Mouse (Mus musculus): ENCODE measurements around the gene Pigc.

The Pigc gene

DNA sequence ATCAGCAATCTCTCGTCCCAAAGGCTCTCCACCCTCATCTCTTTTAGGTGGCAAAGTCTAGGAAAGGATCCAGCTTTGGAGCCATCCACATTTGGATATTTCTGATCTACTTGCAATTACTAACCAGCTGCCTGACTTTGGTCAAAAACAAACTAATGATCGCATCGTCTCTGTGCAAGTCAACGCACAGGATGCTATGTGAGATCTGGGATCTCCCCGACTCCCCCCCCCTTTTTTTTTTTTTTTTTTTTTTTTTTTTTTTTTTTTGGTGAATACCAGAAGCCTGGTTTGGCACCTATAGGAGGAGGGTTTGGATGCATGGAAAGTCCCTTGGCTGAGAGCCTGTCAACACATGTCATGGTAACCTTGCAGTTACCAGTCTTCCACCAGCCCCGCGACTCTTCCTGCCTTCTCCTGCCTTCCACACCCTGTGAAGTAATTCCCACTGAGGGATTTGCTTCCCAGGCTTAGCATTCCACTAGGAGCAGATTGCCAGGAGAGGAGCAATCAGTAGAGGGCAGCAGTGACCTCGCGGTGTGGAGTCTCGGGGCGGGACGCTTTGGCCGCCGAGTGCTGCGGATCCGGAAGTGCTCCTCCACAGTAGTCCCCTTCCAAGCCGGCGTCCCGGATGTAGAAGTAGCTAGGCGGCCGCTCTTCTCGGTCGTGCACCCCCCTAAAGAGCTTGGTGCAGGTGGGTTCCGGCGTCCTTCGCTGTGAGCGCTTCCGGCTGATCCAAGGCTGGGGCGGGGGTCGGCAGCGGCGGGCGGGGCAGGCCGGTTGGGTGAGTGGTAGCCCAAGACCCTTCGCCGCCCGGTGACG lies at the start of gene Pigc:
Gene Pigc, plus strand, starts transcription at position 598 of the 819 bp plus-strand sequence.
- in situ Hi-C loops (cut with MboI; ENCODE audit: unreplicated experiment in 2 of 2), result loop anchor here in 1 of 2 experiments (5.0 to 25.0 kb wide), 4 partner anchors 221 to 1581 kb away; no protein-coding TSS in a partner anchor

DNA sequence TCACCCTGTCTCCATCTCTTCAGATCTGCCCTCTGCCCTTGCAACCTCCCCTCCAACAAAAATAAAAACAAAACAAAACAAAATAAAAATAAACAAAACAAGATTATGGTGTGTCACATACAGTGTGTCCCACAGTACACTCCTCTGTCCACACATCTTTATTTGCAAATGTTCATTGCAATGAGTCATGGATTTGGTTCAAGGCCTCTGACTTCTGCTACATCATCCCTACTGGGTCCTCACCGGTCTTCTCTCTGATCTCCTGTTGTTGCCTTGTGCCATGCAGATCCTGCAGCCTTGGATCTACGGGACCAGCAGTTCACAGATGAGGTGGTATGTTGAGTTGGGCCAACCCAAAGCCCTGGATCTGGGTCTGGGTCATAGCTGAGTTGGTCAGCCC lies 49.4 kb upstream of the Pigc start:
- in situ Hi-C loops (cut with MboI; ENCODE audit: unreplicated experiment in 2 of 2), result no loop called here

DNA sequence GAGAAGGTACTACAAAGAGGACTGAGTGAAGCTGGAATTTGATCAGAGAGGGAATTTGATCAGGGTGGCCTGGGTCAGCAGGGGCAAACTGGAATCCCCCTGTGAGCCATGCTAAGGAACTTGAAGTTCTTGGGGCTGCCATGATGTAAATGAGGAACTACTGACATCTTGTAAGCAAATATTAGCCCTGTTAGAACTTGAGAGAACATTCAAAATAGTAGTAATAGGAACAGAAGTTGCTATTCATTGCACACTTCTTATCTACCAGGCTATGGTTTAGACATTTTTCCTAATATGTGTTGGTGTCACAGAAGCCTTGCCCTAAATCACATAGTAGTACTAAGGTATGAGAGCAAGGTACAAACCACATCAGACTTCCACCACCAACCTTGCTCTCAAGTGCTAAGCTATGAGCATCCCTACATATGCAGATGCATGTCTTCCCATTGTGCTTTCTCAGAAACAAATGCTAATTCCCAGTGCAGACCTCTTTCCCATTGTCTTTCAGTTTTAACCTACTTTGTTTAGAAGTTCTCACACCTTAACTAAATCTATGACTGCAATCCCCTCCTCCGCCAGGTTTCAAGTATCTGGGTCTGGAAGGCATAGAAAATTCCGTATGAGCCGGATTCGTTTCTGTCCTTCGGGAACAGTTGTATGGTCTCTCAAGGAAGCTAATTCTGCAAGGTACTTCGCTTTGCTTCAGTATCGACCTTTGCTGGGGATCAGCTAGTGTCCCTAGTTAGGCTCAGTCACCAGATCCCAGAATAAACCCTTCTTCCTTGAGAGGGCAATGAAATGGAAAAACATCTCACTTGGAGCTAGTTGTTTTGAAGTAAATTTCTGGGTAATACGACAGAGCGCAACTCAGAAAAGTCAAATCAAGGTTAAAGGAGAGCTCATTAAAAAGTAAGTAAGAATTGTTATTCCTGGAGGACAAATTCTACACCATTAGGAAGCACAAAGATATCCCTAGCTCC lies 48.2 kb upstream of the Pigc start:
- in situ Hi-C loops (cut with MboI; ENCODE audit: unreplicated experiment in 2 of 2), result no loop called here

DNA sequence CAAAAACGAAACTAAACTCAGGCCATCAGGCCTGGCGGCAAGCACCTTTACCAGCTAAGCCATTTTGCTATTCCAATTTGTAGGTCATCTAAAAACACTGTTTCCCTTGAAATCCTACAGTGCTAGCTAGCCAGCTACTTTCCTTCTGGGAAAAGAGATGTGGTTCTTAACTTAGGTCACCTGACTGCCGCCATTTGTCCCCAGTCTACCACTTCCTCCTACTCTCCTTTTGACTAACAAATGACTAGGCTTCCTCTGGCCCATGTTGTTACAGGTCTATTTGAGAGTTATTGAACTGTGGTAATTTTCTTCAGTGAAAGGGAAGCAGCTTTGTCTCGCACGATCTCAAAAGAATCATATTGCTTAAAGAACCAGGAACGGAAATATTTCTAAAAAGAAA lies 47.1 kb upstream of the Pigc start:
- in situ Hi-C loops (cut with MboI; ENCODE audit: unreplicated experiment in 2 of 2), result no loop called here

DNA sequence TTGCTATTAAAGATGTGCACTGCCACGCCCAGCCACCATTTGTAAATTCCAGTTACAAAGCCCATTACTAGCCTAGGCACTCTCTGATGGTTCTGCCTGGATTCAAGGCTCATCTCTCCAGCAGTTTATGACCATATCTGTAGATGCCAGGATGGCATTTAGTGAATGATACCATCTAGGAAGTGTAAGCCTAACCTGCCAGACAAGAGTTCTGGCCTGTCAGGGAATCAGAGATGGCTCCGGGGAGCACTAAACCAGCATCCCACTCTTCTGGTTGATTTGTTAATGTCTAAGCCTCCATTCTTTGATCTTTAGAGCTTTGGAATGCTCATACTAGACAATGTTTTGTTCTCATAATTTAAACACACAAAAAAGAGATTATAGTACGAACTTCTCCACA lies 44.7 kb upstream of the Pigc start:
- in situ Hi-C loops (cut with MboI; ENCODE audit: unreplicated experiment in 2 of 2), result no loop called here

DNA sequence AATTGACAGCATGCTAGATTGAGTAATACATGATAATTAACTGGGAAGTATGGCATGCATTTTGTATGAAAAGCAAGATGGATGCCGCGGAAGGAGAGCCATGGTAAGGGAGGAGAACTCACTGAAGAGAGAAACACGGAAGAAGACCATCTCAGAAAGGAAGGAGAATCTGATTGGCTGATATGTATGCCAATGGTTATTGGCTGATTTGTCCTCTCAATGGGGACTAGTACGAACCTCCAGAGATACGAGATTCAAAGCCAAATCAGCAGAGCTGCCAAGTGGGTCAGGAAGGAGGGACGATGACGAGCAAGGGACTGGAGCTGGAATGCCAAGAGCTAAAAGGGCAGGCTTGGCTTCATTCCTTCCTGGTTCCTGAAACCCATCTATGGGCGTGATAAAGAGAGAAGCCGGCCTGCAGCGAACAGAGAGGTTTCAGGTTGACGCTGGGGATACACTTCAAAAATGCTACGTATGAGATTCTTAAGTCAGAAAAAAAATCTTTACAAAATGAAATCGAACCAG lies 43.6 kb upstream of the Pigc start:
- in situ Hi-C loops (cut with MboI; ENCODE audit: unreplicated experiment in 2 of 2), result no loop called here

DNA sequence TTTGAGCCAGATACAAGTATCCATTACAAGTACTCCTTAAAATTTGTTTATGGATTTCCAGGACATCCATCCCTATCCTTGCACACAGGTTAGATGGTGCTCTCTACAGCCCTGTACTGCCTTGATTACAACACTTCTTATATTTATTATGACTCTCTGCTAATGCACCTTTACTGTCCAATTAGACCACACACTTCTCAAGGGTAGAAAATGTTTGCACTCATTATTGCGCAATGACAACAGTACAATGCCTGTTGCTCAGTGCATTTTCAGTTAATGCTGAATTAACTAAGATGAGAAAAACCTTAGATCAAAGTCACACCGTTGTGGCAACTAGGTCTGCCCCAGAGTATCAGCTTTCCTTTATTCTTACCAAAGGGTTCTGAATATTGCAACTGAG lies 41.0 kb upstream of the Pigc start:
- in situ Hi-C loops (cut with MboI; ENCODE audit: unreplicated experiment in 2 of 2), result no loop called here

DNA sequence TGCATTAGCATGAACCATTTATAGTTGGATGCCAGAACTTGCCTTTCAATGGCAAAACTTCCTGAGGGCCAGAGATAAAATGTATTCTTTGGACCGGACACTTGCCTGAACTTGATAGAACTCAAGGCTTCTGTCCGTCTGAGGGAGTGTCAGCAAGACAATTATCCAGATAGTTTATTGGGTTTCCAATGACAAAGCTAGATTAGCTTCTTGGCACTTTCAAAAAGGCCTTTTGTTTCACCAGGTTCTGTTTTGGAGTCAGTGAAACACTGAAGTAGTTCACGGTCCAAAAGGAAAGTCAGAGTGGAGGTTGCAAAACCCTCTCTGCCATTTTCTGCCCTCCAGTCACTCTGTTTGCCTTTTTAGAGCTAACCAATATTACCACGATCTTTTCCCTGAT lies 37.7 kb upstream of the Pigc start:
- in situ Hi-C loops (cut with MboI; ENCODE audit: unreplicated experiment in 2 of 2), result no loop called here

DNA sequence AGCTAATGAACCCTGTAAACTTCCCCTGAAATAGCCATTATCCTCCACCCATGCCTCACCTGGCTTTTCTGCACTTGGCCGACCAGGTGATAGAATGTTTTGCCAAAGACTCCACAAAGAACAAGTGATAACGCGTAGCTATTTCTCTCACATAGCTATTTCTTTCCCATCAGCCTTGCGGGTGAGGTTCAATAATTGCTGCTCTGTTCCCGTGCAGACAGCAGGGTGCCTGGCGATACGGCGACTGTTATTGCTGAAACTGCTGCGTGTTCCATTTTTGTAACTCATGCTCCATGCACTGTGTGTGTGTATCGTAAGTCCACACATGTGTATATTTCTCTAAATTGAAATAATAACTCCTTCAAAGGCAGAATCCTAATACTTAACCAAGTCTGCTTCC lies 37.2 kb upstream of the Pigc start:
- in situ Hi-C loops (cut with MboI; ENCODE audit: unreplicated experiment in 2 of 2), result no loop called here

DNA sequence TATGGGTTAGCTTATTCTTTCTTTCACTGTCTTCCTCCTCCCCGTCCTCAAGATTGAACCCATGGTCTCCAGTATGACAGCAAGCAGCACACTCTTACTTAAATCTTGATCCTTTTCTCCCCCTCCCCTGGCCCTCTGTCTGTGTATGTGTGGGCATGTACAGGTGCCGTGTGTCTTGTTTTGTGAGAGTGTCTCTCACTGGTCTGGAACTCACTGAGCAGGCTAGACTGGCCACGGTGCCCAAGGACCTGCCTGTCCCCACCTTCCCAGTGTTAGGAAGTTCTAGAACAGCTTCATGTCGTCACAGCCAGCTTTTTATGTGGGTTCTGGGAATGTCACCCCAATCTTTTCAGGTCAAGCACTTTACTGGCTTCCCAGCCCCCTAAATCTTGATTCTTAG lies 36.7 kb upstream of the Pigc start:
- in situ Hi-C loops (cut with MboI; ENCODE audit: unreplicated experiment in 2 of 2), result no loop called here

DNA sequence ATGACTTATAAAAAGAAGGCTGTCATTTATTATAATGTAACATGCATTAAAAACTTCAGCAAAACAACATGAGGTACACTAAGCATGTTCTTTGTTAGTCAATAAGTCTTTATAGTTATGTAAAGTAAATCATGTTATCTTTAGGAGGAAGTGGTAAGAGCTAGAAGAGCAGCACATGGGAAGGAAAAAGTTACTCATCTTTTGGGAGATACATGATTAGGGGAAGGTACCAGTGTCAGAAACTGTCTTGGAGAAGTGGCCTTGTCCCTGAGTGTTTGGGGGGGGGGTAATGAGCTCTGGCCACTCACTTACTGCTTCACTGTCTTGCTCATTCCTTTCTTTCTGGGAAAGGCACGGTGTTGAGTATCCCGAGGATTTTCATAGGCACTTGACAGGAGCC lies 26.9 kb upstream of the Pigc start:
- in situ Hi-C loops (cut with MboI; ENCODE audit: unreplicated experiment in 2 of 2), result no loop called here

DNA sequence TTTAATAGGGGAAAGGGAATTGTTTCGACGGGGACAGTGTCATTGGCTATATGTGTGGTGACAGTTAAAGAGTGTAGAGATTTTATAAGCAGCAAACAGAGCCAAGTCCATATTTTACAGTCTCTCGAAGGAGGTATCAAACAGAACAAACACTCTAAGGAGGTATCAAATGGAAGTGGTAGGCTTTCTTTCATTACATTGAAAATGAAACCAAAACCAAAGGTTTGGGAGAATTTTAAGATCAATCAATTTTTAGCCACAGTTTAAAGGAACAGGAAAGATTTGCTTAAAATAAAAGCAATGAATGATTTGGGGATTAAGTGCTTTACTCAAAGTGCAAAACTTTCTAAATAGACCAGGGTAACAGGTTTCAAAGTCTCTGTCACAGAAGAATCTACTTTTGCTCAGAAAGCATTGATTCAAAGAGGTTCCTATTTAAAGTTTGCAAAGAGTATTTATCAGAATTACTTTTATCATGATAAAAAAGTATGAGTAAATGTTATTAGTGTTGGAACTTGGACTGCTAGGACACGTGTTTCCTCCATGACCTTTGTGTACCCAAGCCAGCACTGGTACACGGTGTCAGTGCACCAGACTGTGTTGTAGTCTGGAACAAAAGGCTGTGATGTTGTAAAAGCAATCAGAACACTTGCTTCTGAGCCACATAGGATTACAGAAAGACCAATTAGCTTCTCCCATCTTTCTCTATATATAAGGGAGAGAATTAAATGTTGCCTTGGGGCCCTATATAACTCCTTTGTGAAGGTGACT lies 17.8 kb upstream of the Pigc start:
- in situ Hi-C loops (cut with MboI; ENCODE audit: unreplicated experiment in 2 of 2), result loop anchor here in 1 of 2 experiments (25.0 kb wide), 2 partner anchors 714 to 1564 kb away; no protein-coding TSS in a partner anchor

DNA sequence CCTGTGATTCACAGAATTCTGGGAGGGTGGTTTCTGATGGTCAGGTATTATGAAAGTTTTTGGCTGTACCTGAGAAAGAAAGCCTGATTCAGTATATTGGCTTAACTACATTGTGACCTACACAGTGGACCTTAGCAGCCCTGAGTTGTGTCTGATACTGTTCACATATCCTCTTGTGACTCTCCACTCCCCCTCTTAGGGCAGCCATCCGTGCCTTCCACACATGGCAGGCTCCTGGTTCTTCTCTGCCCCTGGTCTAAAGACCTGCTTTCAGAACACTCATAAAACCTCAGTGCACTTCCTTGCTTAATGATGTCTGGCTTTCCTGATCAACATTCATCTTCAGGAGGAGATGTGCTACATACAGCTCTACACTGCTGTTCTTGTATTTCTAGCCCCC lies 16.4 kb upstream of the Pigc start:
- in situ Hi-C loops (cut with MboI; ENCODE audit: unreplicated experiment in 2 of 2), result loop anchor here in 1 of 2 experiments (25.0 kb wide), 2 partner anchors 715 to 1565 kb away; no protein-coding TSS in a partner anchor

DNA sequence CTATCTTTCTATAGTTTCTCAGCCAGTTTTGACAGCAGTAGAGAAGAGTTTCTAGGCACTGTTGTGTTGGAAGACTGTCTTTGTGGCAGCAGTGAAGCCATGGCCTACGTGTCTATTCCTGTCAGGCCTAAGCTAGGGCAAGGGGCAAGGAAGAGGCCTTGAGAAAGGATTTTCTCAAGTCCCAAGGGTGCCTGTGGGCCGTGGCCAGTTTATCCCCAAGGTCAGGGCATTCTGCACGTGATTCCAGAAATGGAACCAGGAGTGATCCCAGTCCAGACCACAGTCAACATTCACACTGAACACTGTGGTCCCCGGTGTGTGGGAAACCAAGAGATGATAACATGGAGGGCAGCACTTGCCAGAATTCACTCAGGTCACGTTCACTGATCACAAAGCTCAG lies 13.1 kb upstream of the Pigc start:
- in situ Hi-C loops (cut with MboI; ENCODE audit: unreplicated experiment in 2 of 2), result loop anchor here in 1 of 2 experiments (25.0 kb wide), 2 partner anchors 719 to 1569 kb away; no protein-coding TSS in a partner anchor

DNA sequence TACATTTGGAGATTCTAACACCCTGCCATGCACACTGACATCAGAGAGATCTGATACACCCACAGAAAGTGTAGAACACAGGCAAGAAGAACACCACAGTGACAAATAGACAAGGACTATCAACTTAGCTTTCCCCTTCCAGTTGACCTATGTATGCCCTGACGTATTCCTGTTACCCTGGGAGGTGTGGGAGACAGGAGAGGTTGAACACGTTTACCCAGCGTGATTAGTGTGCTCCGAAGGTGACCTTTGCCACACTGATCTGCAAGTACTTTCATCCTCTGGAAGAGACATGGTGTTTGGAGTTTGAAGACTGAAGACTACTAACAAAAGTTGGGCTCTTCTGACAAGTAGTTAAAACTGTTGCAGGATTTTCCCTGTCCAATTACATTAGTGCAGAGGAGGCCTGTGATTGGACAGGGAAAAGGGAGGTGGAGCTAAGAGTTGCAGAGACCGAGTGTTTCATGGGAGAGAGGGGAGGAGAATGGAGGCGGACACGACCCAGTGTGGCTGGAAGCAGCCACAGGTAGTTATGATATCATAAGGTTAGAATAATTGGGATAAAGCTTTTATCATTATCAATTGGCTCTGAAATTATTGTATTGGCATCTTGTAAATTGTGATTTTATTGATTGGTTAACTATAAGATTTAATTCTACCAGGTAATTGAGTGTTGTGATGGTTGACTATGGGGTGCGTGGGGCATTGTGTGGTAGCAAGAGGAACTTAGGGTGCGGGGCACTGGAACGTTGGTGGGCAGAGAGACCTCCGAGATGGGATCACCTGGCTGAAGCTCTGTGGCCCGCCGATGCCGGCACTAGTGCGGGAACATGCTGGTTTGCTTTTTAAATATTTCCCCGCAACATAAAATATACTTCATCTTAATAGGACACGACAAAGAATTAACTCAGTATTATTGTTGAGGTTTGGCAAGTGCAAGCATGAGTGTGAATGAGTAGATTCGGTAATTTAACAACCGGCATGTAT lies 10.7 kb upstream of the Pigc start:
- in situ Hi-C loops (cut with MboI; ENCODE audit: unreplicated experiment in 2 of 2), result loop anchor here in 1 of 2 experiments (25.0 kb wide), 2 partner anchors 721 to 1571 kb away; no protein-coding TSS in a partner anchor

DNA sequence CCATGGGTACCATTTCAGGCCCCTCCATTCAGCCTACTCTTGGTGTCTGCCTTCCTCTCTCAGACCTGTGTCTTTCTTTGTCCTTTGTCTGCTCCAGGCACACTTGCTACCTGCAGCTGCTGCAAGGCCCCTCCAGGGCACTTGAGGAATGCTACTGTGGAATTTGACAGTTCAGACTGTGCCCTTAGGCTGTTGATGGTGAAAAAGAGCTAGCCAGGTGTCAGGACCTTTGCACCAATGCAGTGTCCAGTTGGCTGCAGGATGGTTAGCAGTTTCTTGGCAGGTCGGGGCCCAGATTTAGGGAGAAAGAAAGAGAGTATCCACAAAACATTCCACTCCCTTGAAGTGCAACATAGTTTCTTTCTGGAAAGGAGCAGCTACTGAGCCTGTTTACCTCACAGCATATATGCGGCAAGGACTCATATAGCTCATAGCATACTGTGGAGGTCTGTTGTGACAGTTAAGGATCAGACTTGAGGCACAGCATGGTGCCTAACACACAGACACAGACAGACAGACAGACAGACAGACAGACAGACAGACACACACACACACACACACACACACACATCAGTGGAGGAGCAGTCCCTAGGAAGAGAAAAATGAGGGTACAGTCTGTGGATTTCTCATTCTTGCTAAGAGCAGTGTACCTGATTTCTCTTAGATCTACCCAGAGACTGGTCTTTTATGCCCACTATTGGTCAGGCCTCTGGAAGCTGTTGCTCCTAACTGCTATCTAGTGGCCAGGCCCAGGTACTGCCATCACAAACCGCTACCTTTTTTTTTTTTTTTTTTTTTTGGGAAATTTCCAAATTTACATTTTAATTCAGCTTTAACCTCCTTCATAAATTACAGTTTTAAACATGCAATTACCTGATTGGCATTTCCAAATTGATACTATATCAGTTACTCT lies 6.3 kb upstream of the Pigc start:
- in situ Hi-C loops (cut with MboI; ENCODE audit: unreplicated experiment in 2 of 2), result loop anchor here (5.0 to 25.0 kb wide), 6 partner anchors 70 to 1575 kb away; no protein-coding TSS in a partner anchor

DNA sequence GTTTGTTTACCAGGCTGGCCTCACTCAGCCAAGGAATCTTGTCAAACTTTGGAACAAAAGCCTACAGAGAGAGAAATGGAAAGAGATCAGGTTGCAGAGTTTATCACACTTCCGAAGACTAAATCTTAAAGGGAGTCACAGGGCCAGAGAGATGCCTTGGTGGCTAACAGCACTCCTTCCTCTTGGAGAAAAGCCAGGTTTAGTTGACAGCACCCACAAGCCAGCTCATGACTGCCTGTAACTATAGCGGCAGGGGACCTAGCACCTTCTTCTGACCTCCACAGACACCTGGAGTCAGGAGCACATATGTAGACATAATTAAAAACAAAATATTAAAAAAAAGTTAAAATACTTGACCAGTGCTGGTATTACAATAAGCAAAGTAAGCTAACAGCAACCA lies 1.1 kb upstream of the Pigc start:
- in situ Hi-C loops (cut with MboI; ENCODE audit: unreplicated experiment in 2 of 2), result loop anchor here in 1 of 2 experiments (5.0 to 25.0 kb wide), 4 partner anchors 221 to 1581 kb away; no protein-coding TSS in a partner anchor

DNA sequence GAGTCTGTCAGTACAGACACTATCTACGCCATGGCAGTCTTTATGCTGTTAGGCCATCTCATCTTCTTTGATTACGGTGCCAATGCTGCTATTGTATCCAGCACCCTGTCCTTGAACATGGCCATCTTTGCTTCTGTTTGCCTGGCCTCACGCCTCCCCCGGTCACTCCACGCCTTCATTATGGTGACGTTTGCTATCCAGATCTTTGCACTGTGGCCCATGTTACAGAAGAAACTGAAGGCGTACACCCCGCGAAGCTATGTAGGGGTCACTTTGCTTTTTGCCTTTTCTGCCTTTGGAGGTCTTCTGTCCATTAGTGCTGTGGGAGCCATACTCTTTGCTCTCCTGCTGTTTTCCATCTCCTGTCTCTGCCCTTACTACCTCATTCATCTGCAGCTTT lies 1.9 kb downstream of the Pigc start:
- in situ Hi-C loops (cut with MboI; ENCODE audit: unreplicated experiment in 2 of 2), result loop anchor here in 1 of 2 experiments (10.0 to 25.0 kb wide), 4 partner anchors 594 to 1584 kb away; no protein-coding TSS in a partner anchor
